Mouse (Mus musculus): ENCODE measurements around the gene Gm49380.

Gm49380 gene

DNA sequence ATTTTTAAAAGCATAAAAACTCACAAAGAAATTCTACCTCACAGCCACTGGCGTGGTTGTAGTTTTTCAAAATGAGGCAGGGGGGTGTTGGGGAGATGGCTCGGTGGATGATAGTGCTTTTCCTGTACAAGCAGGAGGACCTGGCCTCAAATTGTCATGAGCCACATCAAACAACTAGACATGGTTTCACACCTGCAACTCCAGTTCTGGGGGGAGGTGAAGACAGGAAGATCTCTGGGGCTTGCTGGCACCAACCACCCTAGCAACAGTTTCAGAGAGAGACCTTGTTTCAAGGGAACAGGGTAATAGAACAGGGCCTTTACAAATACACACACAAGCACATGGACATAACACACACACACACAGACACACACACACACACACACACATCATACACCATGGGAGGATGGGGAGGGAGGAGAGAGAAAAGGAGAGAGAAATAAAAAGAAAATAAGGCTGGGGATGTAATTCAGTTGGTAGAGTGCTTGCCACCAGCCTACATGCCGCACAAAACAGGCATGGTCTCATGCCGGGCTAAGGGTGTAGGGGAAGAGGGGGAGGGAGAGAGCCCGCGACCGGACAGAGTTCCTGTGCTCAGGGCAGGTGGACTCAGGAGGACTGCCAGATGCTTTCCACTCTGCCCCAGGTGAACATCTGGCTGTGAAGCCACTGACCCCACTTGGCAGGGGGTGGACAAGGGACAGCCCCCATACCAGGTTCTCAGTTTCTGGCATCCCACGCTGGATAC lies 91.0 kb downstream of the Gm49380 start:
- DNase-seq (ENCODE audit: low read depth, low spot score), result no peak

DNA sequence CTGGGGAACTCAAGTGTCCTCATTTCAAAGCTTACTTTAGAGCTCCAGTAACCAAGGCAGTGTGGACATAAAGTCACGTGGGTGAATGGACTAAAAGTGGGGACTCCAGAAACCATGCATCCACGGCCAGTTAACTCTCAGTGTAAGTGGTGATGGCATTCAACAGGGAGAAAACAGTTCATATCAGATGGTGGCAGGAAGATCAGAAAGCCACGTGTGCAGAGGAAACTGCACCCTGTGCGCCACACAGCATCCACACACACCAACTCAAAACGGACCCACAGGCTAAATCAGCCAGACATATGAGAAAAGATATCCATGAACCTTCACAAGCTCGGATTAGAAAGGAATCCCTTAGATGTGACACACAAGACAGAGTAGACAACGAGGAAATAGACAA lies 93.3 kb downstream of the Gm49380 start:
- DNase-seq (ENCODE audit: low read depth, low spot score), result no peak

GRCm38 (mm10) chr9:44017846-44018245 lies 95.5 kb downstream of the Gm49380 start:
- DNase-seq (ENCODE audit: low read depth, low spot score), result no peak
